Mouse (Mus musculus) limb, embryonic 14.5 days (tissue): ENCODE measurements around the gene Gm19684. TPM values are rescaled to one million over a fixed set of nuclear protein-coding genes. Genes with fewer than 3 reads are reported as not detected.

Experiments
- polyA plus RNA-seq, 2 experiments: library from polyadenylated mRNA; depleted of rRNA in 1 of 2; stranded (reverse) in 1 of 2; unstranded in 1 of 2; fragments of >200 nt; fragmentation: Nextera tagmentation in 1 of 2; extraction: Ambion mirVana in 1 of 2; gene quantifications; 2 replicates each; pipeline versions ENCODE4 v1.2.1 to v1.2.3; 2012 to 2014

Gm19684 gene
- polyA plus RNA-seq, 2 experiments: not detected

Other genes starting within 250 kb of the Gm19684 start
- 78.6 and 90.5 TPM in 2 replicates for gene Dhx16, start 241.9 kb upstream of the Gm19684 start, polyA plus RNA-seq (2012; rRNA removed)
- gene Dhx16, start 241.9 kb upstream of the Gm19684 start, polyA plus RNA-seq (2014; fragmentation: Nextera tagmentation; extraction: Ambion mirVana): 40.0 and 43.4 TPM in 2 replicates
- gene 2310061I04Rik, start 224.2 kb upstream of the Gm19684 start, polyA plus RNA-seq (2012; rRNA removed): 53.9 and 68.4 TPM in 2 replicates
- gene 2310061I04Rik, start 224.2 kb upstream of the Gm19684 start, polyA plus RNA-seq (2014; fragmentation: Nextera tagmentation; extraction: Ambion mirVana): 20.6 and 20.7 TPM in 2 replicates
- gene Atat1, start 211.6 kb upstream of the Gm19684 start, polyA plus RNA-seq (2012; rRNA removed): 157 and 189 TPM in 2 replicates
- gene Atat1, start 211.6 kb upstream of the Gm19684 start, polyA plus RNA-seq (2014; fragmentation: Nextera tagmentation; extraction: Ambion mirVana): 68.7 and 88.1 TPM in 2 replicates
- gene Mrps18b, start 205.3 kb upstream of the Gm19684 start, polyA plus RNA-seq (2012; rRNA removed): 62.7 and 62.9 TPM in 2 replicates
- 68.0 and 70.3 TPM in 2 replicates for gene Mrps18b, start 205.3 kb upstream of the Gm19684 start, polyA plus RNA-seq (2014; fragmentation: Nextera tagmentation; extraction: Ambion mirVana)
- gene Ppp1r10, start 205.2 kb upstream of the Gm19684 start, polyA plus RNA-seq (2012; rRNA removed): 39.9 and 41.6 TPM in 2 replicates
- gene Ppp1r10, start 205.2 kb upstream of the Gm19684 start, polyA plus RNA-seq (2014; fragmentation: Nextera tagmentation; extraction: Ambion mirVana): 30.8 and 34.2 TPM in 2 replicates
- 73.4 and 83.1 TPM in 2 replicates for gene Abcf1, start 151.9 kb upstream of the Gm19684 start, polyA plus RNA-seq (2012; rRNA removed)
- gene Abcf1, start 151.9 kb upstream of the Gm19684 start, polyA plus RNA-seq (2014; fragmentation: Nextera tagmentation; extraction: Ambion mirVana): 77.2 and 84.6 TPM in 2 replicates
- gene Gnl1, start 141.8 kb upstream of the Gm19684 start, polyA plus RNA-seq (2012; rRNA removed): 37.7 and 41.8 TPM in 2 replicates
- 43.4 and 49.5 TPM in 2 replicates for gene Gnl1, start 141.8 kb upstream of the Gm19684 start, polyA plus RNA-seq (2014; fragmentation: Nextera tagmentation; extraction: Ambion mirVana)
- gene Prr3, start 141.4 kb upstream of the Gm19684 start, polyA plus RNA-seq (2012; rRNA removed): 57.8 and 62.8 TPM in 2 replicates
- gene Prr3, start 141.4 kb upstream of the Gm19684 start, polyA plus RNA-seq (2014; fragmentation: Nextera tagmentation; extraction: Ambion mirVana): 33.3 and 34.7 TPM in 2 replicates
- gene H2-T24, start 101.1 kb upstream of the Gm19684 start, polyA plus RNA-seq (2012; rRNA removed): 0.14 and 0.42 TPM in 2 replicates
- gene H2-T24, start 101.1 kb upstream of the Gm19684 start, polyA plus RNA-seq (2014; fragmentation: Nextera tagmentation; extraction: Ambion mirVana): 1.5 and 3.3 TPM in 2 replicates
- 13.5 and 15.0 TPM in 2 replicates for gene H2-T23, start 88.8 kb upstream of the Gm19684 start, polyA plus RNA-seq (2012; rRNA removed)
- 10.0 and 10.8 TPM in 2 replicates for gene H2-T23, start 88.8 kb upstream of the Gm19684 start, polyA plus RNA-seq (2014; fragmentation: Nextera tagmentation; extraction: Ambion mirVana)
- 27.4 and 29.0 TPM in 2 replicates for gene H2-T22, start 78.9 kb upstream of the Gm19684 start, polyA plus RNA-seq (2012; rRNA removed)
- gene H2-T22, start 78.9 kb upstream of the Gm19684 start, polyA plus RNA-seq (2014; fragmentation: Nextera tagmentation; extraction: Ambion mirVana): 23.4 and 26.6 TPM in 2 replicates
- not detected in 2 replicates for gene Gm6034, start 78.7 kb upstream of the Gm19684 start, polyA plus RNA-seq (2012; rRNA removed)
- gene Gm6034, start 78.7 kb upstream of the Gm19684 start, polyA plus RNA-seq (2014; fragmentation: Nextera tagmentation; extraction: Ambion mirVana): not detected in 2 replicates
- 0.12 and 0.21 TPM in 2 replicates for gene Gm11127, start 63.3 kb upstream of the Gm19684 start, polyA plus RNA-seq (2012; rRNA removed)
- gene Gm11127, start 63.3 kb upstream of the Gm19684 start, polyA plus RNA-seq (2014; fragmentation: Nextera tagmentation; extraction: Ambion mirVana): not detected in 2 replicates
- gene Gm7030, start 7.7 kb downstream of the Gm19684 start, polyA plus RNA-seq (2012; rRNA removed): not detected in 2 replicates
- not detected in 2 replicates for gene Gm7030, start 7.7 kb downstream of the Gm19684 start, polyA plus RNA-seq (2014; fragmentation: Nextera tagmentation; extraction: Ambion mirVana)
- gene Gm8909, start 46.9 kb downstream of the Gm19684 start, polyA plus RNA-seq (2012; rRNA removed): 0.05 TPM in 1 of 2 replicates, not detected in the other
- gene Gm8909, start 46.9 kb downstream of the Gm19684 start, polyA plus RNA-seq (2014; fragmentation: Nextera tagmentation; extraction: Ambion mirVana): not detected in 2 replicates
- gene H2-T3, start 68.6 kb downstream of the Gm19684 start, polyA plus RNA-seq (2012; rRNA removed): 0.09 TPM in 1 of 2 replicates, not detected in the other
- gene H2-T3, start 68.6 kb downstream of the Gm19684 start, polyA plus RNA-seq (2014; fragmentation: Nextera tagmentation; extraction: Ambion mirVana): not detected in 2 replicates
- 73.2 and 87.5 TPM in 2 replicates for gene Rpp21, start 136.4 kb downstream of the Gm19684 start, polyA plus RNA-seq (2012; rRNA removed)
- gene Rpp21, start 136.4 kb downstream of the Gm19684 start, polyA plus RNA-seq (2014; fragmentation: Nextera tagmentation; extraction: Ambion mirVana): 113 and 123 TPM in 2 replicates
- gene Trim39, start 150.6 kb downstream of the Gm19684 start, polyA plus RNA-seq (2012; rRNA removed): 42.6 and 44.6 TPM in 2 replicates
- gene Trim39, start 150.6 kb downstream of the Gm19684 start, polyA plus RNA-seq (2014; fragmentation: Nextera tagmentation; extraction: Ambion mirVana): 14.5 and 16.9 TPM in 2 replicates
- not detected in 2 replicates for gene H2-M10.2, start 164.8 kb downstream of the Gm19684 start, polyA plus RNA-seq (2012; rRNA removed)
- gene H2-M10.2, start 164.8 kb downstream of the Gm19684 start, polyA plus RNA-seq (2014; fragmentation: Nextera tagmentation; extraction: Ambion mirVana): not detected in 2 replicates
- not detected in 2 replicates for gene H2-M10.1, start 204.5 kb downstream of the Gm19684 start, polyA plus RNA-seq (2012; rRNA removed)
- not detected in 2 replicates for gene H2-M10.1, start 204.5 kb downstream of the Gm19684 start, polyA plus RNA-seq (2014; fragmentation: Nextera tagmentation; extraction: Ambion mirVana)
- not detected in 2 replicates for gene H2-M10.3, start 246.7 kb downstream of the Gm19684 start, polyA plus RNA-seq (2012; rRNA removed)
- gene H2-M10.3, start 246.7 kb downstream of the Gm19684 start, polyA plus RNA-seq (2014; fragmentation: Nextera tagmentation; extraction: Ambion mirVana): not detected in 2 replicates